Mouse (Mus musculus) neutrophil, adult 59 days (primary cell): ENCODE measurements around the gene Pex7. TPM values are rescaled to one million over a fixed set of nuclear protein-coding genes. Genes with fewer than 3 reads are reported as not detected.

Experiments used
- total RNA-seq, 2 experiments: library from RNA; stranded (reverse); gene quantifications; 1 replicate in 1 of 2; 2 replicates in 1 of 2; pipeline ENCODE4 v1.2.4; 2023

Gene Pex7
- 10 to 100 TPM; 10.8 to 13.5 TPM for total RNA-seq

DNA sequence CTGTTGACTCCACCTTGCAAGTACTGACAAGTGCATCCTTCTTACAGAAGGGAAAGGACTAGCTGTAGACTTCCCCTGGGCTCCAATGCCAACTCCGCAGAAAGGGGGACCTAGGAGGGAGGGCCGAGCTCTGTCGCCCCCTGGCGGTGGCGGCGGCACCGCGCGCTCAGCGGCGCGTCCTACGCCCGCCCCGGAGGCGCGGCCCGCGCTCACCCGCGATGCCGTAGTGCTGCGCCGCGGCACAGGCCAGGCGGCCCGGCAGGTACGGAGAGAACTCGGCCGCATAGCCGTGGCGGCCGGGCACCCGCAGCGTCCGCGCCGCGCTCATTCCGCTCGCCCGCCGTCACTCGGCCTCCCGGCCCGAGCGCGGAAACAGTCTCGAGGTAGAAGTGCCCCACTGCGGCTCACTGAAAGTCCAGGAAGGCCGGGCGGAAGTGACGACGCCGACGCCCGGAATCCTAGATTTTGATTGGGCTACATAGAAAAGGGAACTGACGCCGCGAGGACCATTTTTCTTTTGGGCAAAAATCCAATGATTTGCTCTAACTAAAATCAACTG, at the start of gene Pex7:
Pex7 (minus strand) TSS at position 444 of the 559 bp plus-strand sequence.

DNA sequence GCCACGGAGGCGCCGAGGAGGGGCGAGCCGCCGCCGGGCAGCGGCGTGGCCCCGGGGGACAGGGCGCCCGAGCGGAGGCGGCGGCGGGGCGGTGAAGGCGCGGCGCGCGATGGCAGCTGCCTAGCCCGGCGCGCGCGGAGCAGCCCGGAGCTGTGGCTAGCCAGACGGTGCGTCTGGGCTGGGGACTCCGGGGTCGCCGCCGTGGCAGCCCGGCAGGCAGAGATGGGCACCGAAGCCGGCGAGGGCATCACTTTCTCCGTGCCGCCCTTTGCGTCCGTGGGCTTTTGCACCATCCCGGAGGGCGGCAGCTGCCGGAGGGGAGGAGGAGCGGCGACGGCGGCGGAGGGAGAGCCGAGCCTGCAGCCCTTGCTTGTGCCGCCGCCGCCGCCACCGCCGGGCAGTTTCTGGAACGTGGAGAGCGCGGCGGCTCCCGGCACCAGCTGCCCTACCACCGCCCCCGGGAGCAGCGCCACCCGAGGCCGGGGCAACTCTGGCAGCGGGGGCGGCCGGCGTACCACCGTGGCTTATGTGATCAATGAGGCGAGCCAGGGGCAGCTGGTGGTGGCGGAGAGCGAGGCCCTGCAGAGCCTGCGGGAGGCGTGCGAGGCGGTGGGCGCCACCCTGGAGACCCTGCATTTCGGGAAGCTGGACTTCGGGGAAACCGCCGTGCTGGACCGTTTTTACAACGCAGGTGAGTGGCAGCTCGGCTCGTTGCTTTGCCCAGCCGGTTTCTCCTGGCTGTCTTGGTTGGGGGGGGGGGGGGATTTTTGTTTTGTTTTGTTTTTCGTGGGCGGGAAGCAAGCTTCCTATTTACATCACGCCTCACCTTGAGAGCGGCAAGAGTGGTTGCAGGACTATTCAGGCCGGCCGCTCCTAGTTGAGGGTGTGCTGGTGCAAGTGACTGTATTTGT, 27.1 kb upstream of the Pex7 start, which contains the start of gene Map3k5:
Map3k5 (plus strand) TSS at position 89 of the 911 bp plus-strand sequence.

DNA sequence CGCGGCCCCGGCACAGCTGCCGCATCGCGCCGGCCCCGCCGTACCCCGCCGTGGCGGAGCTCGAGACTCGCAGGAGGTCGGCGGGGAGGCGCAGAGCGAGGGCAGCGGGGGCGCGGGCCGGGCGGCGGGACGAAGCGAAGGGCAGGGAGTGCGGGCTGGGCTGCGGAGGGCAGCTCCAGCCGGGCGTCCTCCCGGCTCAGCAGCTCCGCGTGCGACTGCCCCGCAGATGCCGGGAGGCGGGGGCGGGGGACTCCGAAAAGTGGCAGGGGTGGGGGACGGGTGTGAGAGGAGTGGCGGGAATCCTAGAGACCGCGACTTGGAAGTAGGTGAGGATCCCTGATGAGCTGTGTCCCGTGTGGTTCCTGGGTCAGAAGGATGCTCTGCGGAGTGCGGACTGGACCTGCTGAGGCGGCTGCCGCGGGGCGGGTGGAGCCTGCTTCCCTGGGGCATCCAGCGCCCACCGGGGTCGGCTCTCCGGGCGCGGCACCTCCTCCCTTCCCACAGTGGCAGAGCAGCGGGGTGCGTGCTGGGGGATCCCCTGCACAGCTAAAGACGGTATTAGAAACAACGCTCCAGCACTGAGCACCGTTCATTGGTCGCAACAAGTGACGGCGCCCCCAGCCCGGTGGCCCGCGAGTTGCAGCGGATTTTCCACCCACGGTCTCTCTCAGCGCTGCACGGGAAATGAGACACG, 56.3 kb downstream of the Pex7 start, which contains the start of gene Slc35d3:
Slc35d3 (minus strand) TSS at position 462 of the 694 bp plus-strand sequence.

Other genes starting within 250 kb of the Pex7 start
- not detected for gene Il20ra, start 195.1 kb downstream of the Pex7 start, total RNA-seq
- gene Slc35d3, start 56.2 kb downstream of the Pex7 start, total RNA-seq, result under 1 TPM; 0.22 to 0.29 TPM
- gene Map3k5, start 26.8 kb upstream of the Pex7 start, total RNA-seq, result 100 to 1,000 TPM; 125 to 133 TPM
- gene Map7, start 240.8 kb upstream of the Pex7 start, total RNA-seq, result 1 to 10 TPM; 2.0 to 3.0 TPM